Mouse (Mus musculus) megakaryocyte, embryonic 14.5 days (primary cell): ENCODE results near the gene Pcdh7.

Experiments used
- FLI1 ChIP-seq: IDR thresholded peaks from 2 replicates; pipeline ENCODE4 v1.6.1; 2012; ENCODE audit warnings: low read length, inconsistent platforms, mixed read lengths
- GATA1 ChIP-seq: IDR thresholded peaks from 3 replicates; pipeline ENCODE4 v1.6.1; 2012; ENCODE audit warnings: mixed read lengths, low read length, inconsistent platforms, borderline replicate concordance

DNA sequence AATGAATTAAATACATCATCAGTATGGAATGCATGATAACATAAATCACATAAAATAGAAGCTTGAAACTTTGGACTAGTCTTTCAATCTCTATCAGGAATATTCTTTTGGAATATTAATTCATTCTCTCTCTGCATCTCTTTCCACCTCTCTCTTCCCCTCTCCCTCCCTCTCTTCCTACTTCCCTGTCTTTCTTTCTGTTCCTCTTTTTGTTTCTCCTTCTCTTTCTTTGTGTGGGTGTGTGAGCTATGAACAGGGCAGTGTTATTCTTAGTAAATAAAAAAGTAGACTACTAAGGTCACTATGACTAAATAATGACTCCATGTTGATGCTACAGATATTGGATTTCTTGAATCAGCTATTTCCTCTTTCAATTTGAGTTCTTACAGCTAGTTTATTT is 167.2 kb downstream of the Pcdh7 start:
- TF ChIP-seq GATA1, result no peak
- no peak for TF ChIP-seq FLI1
